Mouse (Mus musculus) adrenal gland, postnatal 36 days (tissue): ENCODE data around the gene Lpcat1. TPM values are rescaled to one million over a fixed set of nuclear protein-coding genes. Genes with fewer than 3 reads are reported as not detected.

Experiments used
- DNase-seq, 2 experiments: peaks; one replicate each; pipeline ENCODE4 v3.0.0; 2021; ENCODE audit warnings: mixed read lengths in 1 of 2
- total RNA-seq, 2 experiments: library from RNA; stranded (reverse); gene quantifications; 2 replicates each; pipeline ENCODE4 v1.2.3; 2021

Gene Lpcat1
- total RNA-seq, 2 experiments from 2014 or later, result 15.5 to 15.9 TPM

- no peak for DNase-seq
Observed at GRCm38 (mm10) chr13:73477841-73478240, 10.8 kb downstream of the Lpcat1 start.

GRCm38 (mm10) chr13:73482476-73482875, 15.5 kb downstream of the Lpcat1 start:
- no peak for DNase-seq

DNA sequence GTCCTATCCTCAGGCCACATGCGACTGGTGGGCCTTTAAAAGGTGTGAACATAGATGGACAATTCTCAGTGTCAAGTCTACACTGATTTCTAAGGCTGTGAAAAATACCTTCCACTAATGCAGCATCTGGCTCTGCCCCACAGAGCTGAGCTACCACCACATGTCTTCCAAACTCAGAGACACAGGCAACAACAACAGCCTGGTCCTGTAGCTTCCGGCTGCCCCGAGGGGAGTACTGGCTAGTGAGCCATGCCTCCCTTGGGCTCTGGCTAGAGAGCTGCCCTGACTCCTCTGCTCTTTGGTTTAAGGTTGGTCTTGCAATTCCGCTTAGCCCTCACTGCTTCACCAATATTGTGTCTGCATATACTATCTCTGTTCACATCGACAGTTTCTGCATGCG, 16.3 kb downstream of the Lpcat1 start:
- no peak for DNase-seq

DNA sequence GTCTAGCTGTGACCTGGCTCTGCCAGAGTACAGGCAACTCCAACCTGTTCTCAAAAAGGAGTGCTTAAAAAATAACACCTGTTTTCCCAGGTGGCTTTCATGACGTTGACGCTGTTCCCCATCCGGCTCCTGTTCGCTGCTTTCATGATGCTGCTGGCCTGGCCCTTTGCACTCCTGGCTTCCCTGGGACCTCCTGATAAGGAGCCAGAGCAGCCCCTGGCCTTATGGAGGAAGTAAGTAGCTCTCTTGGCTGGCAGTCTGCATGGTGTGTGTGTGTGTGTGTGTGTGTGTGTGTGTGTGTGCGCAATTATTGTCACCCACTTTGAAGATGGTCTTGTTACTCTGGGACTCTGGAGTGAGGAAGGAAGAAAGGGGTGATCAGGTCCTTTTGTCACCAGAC, 17.2 kb downstream of the Lpcat1 start:
- DNase-seq, result no peak

GRCm38 (mm10) chr13:73488105-73488504, 21.1 kb downstream of the Lpcat1 start:
- DNase-seq, result no peak

DNA sequence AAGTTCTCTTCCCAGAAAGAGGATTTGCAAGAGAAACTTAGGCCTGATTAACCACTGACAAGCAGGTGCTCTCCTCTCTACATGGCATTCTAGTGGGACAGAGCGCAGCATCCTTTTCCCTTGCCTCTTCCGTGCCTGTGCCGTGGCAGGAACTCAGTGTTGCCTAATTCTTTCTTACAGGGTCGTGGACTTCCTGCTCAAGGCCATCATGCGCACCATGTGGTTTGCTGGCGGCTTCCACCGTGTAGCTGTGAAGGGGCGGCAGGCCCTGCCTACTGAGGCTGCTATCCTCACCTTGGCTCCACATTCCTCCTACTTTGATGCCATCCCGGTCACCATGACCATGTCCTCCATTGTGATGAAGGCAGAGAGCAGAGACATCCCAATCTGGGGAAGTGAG, 21.7 kb downstream of the Lpcat1 start:
- DNase-seq, result no peak

DNA sequence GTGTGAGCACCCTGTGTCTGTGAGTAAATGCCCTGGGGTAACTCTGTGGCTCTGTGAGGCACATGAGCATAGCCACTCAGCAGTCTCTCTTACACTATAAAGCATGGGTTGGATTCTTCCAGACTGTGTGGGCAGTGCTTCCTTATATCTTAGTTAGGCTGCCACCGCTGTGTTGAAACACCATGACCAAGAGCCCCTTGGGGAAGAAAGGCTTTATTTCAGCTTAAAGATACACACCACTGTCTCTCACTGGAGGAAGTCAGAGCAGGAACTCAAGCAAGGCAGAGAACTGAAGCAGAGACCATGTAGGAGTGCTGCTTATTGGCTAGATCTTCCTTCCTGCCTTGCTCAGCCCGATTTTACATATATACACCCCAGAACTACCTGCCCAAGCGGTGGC, 23.0 kb downstream of the Lpcat1 start:
- no peak for DNase-seq

- no peak for DNase-seq
Observed at GRCm38 (mm10) chr13:73490564-73491170, 23.7 kb downstream of the Lpcat1 start.

DNA sequence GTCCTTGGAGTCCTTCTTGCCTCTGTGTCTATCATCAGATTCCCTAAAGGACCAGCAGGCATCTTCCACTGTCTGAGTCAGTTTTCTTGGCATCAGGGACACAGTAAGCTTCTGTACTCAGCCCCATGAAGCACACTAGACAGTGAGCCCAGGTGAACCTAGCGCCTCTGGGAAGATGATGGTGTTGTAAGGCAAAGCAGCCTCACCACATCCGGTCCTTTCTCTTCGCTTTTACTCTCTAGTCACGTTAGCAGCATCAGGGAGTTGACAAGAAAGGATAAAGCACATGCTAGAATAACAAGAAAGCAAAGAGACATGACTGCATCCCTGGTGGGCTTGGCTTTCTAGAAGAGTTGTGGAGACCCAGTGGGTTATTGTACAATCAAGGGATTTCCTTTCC, 26.2 kb downstream of the Lpcat1 start:
- no peak for DNase-seq

DNA sequence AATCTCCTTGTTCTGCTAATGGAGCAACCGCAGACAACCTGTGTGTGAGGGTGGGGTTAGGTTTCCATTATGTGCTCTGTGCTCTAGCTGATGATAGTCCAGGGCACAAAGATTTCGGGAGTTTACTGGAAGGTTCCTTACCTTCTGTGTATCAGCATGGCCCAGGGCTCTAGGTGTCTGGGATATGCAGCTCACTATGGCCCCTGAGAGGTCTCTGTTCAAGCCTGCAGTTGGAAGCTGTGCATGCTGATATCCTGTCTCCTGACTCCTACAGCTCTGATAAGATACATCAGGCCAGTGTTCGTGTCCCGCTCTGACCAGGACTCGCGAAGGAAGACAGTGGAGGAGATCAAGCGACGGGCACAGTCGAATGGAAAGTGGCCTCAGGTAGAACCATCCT, 27.5 kb downstream of the Lpcat1 start:
- DNase-seq, result no peak

GRCm38 (mm10) chr13:73496137-73496536, 29.1 kb downstream of the Lpcat1 start:
- DNase-seq, result no peak

DNA sequence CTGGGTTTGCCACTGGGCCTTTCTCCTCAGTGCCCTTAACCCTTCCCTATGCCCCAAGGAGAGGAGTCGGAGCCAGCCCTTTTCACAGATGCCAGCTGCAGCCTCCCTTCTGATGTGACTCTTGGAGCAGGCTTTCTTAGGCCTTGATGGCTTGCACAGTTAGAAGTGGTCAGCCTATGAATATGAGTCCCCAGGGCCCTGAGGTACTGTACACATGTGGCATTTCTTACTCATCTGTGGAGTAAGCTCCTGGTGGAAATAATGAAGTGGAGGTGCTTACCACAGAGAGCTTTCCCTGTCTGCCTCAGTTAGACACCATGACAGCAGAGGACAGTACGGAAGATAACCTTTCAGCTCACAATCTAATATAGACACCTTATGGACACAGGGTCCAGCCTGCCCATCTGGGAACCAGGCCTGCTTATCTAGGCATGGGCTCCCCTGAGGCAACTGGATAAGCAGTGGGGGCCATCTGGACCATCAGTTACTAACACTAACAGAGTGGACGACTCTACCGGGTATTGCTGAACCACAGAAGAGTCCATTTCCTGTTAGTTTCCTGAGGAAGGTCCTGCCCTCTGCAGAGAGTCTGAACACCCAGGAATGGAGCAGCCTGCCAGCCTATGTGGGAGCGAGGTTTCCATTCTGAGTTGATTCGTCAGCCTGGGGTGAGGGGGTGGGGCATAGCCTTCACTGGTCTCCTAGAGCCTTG, 33.1 kb downstream of the Lpcat1 start:
- DNase-seq, result peak in 1 of 2 experiments; percentile 54

- peak in 1 of 2 experiments; percentile 44 for DNase-seq
Observed at GRCm38 (mm10) chr13:73502719-73503118, 35.7 kb downstream of the Lpcat1 start.

GRCm38 (mm10) chr13:73505686-73506467, 38.9 kb downstream of the Lpcat1 start:
- peak; percentile 81 to 85 for DNase-seq

- peak in 1 of 2 experiments; percentile 22 for DNase-seq
Observed at GRCm38 (mm10) chr13:73508817-73509550, 42.0 kb downstream of the Lpcat1 start.

DNA sequence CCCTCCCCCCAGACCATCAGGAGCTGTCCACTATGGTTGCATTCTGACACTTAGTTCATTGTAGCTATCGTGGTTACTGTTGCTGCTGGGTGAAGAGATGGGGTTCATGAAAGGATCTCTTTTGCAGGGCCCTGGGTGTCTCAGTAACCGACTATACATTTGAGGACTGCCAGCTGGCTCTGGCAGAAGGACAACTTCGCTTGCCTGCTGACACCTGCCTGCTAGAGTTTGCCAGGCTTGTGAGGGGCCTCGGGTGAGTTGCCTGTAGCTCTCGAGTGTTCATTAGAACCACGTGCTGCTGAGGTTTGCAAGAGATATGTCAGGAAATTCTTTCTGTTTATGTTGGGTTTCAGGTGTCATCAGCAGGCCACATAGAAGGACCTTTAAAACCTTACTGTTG, 42.9 kb downstream of the Lpcat1 start:
- no peak for DNase-seq

GRCm38 (mm10) chr13:73512776-73513673, 46.0 kb downstream of the Lpcat1 start:
- DNase-seq, result peak; percentile 74 to 76

- no peak for DNase-seq
Observed at GRCm38 (mm10) chr13:73516886-73517285, 49.9 kb downstream of the Lpcat1 start.

GRCm38 (mm10) chr13:73533716-73534115, 66.7 kb downstream of the Lpcat1 start:
- DNase-seq, result no peak

DNA sequence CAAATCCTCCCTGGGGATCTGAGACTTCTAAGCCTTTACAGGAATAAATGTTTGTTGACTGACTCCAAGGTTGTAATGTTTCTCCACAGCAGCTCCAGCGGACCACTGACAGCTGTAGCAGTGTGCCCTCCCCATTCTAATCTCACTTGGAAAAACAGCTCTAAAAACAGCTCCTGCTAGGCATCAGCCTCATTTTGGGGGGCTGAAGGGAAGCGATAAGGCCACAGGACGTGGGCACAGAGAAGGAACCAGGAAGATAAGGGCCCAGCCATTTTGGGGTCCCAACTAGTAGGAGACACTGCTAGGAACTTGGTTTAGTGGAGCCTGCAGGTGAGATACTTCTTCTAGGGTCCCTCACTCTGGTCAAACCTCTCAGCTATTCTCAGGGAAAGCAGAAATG, 68.3 kb downstream of the Lpcat1 start:
- no peak for DNase-seq

DNA sequence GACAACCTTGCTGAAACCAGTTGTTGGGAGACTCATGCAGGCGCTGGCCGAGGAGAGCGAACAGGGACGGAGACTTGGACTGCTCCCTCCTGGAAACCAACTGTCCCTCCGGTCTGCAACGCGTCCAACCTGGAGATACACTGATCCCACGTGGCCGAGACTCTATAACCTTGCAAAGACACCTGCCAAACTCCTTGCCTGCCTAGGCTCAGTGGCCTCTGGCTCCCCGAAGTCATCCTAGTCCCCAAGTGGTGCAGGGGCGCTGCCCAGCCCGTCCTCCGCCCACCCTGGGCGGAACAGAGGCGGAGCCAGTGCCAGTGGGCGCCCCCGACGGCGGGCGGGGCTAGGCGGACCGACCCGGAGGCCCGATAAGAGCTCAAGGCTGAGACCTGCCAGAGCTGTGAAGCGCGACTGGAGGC, 69.4 kb downstream of the Lpcat1 start, which contains the start of gene Slc6a3:
Gene Slc6a3 (plus strand): TSS at position 345 of the 419 bp plus-strand sequence.
- peak; percentile 83 to 86 for DNase-seq
